Mouse (Mus musculus) testis, postnatal 14 days (tissue): Measurements from ENCODE around the gene Tmem53.

ENCODE experiments used
- DNase-seq: peaks from one replicate; pipeline ENCODE4 v3.0.0; 2021; ENCODE audit warnings: low spot score

Gene Tmem53

DNA sequence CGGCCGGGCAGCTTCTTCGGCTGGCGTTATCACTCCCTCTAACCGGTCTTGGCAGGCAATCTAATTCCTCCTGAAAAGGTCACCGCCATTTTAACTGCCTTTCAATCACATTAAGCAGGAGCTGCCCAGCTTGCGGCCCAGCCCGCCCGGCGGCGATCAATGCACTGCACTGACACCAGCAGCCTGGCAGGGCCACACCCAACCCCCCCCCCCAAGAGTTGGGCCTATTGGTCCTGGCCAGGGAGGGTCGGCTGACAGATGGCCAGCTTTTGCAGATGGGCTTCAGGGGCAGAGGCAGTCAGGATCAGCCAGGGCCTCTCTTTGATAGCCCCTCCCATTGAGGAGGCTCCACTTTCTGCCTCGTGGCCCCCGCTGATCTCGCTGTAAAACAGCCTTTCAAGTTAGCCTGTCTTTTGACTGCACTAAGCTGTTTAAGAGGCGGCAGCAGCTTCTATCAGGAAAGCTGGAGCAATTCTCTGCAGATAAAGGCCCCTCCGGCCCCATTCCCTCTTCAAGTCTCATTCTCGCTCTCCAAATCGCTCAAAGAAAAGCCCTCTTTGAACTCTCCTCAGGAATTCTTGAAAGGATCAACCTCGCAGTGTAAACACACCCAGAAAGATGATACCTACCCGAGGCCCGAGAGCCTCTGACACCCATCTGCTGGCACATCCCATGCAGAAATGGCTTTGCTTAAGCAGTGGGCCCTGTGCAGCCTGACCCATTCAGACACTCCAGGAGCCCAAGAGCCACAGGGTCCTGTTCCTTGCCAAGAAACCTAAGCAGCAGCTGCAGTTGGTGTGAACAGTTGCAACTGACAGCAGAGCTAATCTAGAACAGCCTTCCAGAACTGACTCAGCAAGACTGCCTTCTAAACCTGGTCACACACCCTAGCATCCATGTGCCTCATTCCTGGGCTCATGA is 31.8 kb downstream of the Tmem53 start:
- no peak for DNase-seq

- DNase-seq = no peak
Observed at GRCm38 (mm10) chr4:117284363-117284762, 32.6 kb downstream of the Tmem53 start.

GRCm38 (mm10) chr4:117288277-117288926 is 36.7 kb downstream of the Tmem53 start:
- DNase-seq = no peak

- peak; percentile 84 for DNase-seq
Observed at GRCm38 (mm10) chr4:117288927-117289801, 37.4 kb downstream of the Tmem53 start.

GRCm38 (mm10) chr4:117291696-117292095 is 39.9 kb downstream of the Tmem53 start:
- DNase-seq = no peak

GRCm38 (mm10) chr4:117296849-117297593 is 45.3 kb downstream of the Tmem53 start:
- no peak for DNase-seq

GRCm38 (mm10) chr4:117297819-117298218 is 46.1 kb downstream of the Tmem53 start:
- no peak for DNase-seq

DNA sequence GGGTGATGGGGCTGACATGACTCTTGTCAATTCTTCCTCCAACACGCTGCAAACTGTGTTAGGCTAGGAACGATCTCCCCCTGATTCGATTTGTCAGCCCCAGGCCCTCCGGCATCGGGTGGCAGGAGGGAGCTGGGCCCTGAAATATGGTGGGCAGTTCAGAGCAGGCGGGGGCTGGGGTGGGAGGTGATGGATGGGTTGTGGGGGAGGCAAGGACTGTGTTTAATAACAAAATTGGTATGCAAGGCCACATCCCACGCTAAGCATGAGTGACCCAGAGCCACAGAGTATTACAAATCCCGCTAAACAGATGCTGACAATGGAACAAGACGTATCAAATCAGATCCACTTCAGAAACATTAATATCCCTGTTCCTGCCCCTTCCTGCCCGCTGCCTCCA is 48.2 kb downstream of the Tmem53 start:
- no peak for DNase-seq

- DNase-seq = no peak
Observed at GRCm38 (mm10) chr4:117302027-117302806, 50.5 kb downstream of the Tmem53 start.

GRCm38 (mm10) chr4:117303581-117304238 is 52.0 kb downstream of the Tmem53 start:
- no peak for DNase-seq

DNA sequence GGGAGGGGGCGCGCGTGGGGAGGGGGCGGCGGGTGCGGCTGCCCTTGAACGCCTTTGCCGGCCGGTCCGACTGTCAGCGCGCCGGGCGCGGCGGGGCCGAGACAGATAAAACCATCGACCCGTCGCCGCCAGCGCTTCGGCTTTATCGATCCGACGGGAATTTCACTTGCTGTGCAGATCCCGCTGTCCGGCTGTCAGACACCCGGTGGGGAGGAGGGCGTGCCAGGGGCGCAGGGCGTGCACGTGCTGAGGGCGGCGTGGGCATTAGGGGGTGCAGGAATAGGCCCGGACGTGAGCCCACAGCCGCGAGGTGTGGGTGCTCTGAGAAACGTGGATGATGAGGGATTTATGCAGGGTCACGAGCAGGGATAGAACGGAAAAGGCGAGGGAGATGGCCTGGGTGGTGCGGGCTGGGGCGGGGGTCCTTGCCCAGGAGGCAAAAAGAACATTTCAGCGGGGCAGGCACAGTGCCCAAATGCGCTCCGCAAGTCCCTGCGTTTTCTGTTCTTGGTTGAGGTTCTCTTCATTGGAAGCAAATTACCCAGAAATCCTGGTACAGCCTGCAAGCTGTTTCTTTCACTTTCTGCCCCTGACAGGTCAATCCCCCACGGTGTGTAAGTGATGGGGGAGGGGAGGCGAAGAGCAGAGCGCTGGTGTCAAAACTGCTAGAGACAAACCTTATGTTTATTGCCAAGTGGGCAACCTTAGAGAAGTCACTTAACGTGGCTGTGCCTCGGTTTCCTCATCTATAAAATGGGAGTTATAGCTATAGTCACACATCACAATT is 52.7 kb downstream of the Tmem53 start:
- no peak for DNase-seq

GRCm38 (mm10) chr4:117305461-117305860 is 53.7 kb downstream of the Tmem53 start:
- DNase-seq = no peak

DNA sequence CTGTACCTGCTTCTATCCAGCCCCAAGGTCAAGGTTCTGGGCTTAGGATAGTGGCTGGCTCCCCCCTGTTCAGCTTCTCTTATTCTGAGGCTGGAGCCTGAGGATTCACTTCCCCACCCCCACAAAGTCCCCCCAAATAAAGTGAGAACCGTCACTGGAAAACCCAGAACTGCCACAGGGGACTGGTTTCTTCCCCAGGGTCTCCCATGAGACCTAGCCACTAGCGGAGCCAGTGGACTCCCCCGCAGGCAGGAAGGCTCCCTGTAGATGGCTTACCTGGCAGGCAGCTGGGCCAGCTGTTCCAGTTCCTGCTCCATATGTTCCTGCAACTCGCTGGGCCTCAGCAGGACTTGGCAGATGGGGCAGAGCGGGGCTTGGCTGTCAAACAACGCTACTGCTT is 55.5 kb downstream of the Tmem53 start:
- no peak for DNase-seq

GRCm38 (mm10) chr4:117309427-117309826 is 57.7 kb downstream of the Tmem53 start:
- DNase-seq = no peak

- no peak for DNase-seq
Observed at GRCm38 (mm10) chr4:117311891-117312290, 60.1 kb downstream of the Tmem53 start.

DNA sequence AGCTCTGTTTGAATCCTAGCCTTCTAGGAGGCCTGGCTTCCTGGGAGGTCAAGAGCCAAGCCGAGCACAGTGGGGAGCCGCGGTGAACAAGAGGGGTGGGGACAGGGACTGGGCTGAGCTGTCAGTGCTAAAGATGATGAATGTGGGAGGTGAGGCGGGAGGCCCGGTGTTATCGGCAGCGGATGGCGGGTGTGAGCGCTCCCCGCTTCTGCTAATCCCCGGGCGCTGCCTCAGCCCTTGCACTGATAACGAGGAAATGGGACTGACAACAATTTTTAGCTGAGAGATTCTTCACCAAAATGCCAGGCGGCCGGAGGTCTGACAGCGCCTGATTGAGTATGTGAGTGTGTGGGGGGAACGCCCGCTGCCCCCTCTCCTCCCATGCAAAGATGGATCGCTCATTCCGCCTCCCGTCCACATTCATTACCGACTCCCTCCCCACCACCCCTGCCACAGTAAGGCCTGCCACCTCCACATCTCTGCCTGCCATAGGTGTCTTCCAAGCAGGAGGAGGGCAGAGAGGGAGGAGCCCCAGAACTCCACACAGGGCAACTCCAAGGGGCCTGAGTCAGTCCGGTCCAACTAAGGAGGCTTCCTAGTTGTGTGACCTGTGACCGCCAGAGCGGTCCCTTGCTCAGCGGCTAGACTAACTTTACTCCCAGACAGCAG is 60.8 kb downstream of the Tmem53 start:
- no peak for DNase-seq

DNA sequence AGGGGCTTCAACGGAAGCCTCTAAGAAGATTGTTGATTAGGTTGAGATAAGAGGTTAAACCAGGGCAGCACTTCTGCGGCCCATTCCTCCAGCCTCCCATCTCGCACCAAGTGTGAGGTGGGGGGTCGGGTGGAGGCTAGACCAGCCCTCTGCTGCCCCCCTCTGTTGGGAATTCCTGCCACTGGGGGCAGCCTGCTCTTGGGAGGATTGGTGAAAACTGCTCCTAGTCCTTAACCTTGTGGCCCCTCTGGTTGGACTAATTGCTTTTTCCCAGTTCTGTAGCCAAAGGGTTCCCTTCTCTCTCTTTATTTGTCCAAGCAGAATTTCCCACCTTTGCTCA is 61.3 kb downstream of the Tmem53 start:
- DNase-seq = no peak

GRCm38 (mm10) chr4:117314849-117315500 is 63.2 kb downstream of the Tmem53 start:
- DNase-seq = no peak

DNA sequence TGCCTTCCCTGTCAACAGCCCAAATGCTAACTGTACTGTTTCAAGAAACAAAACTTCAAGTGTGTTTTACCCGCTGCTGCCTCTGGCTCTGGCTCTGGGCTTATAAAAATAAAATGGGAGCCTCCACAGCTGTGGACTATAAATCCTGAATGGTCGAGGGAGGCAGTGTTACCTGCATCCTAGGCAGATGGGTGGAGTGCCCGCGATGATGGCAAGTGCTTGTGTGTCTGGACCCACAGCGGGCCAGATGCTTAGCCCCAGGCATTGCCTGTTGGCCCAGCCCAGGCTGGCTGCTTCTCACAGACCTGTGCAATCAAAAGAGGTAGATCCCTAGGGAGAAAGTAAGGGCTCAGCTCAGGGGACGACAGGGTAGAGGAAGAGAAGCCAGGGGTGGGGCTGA is 65.0 kb downstream of the Tmem53 start:
- DNase-seq = no peak
